Mouse (Mus musculus) limb, embryonic 10.5 days (tissue): ENCODE measurements at regions not wholly inside any gene's neighbourhood (a gene's known extent, or its start where the extent isn't known, plus 50 kb on each side); places are given as distances from the start of the nearest gene placed in this dataset.

Experiments used
- DNase-seq: peaks from one replicate; pipeline ENCODE4 v3.0.0-alpha.2; 2017; ENCODE audit warnings: low spot score
- H3K27ac ChIP-seq: fragments of 300-500 bp; sonication (generic); 2 replicates; pipeline ENCODE4 v1.5.1; 2016; ENCODE audit warnings: mild to moderate bottlenecking
- H3K27me3 ChIP-seq: fragments of 300-500 bp; sonication (generic); 2 replicates; pipeline ENCODE4 v1.6.1; 2016; ENCODE audit warnings: low read depth, mild to moderate bottlenecking; ENCODE audit not compliant: poor library complexity, severe bottlenecking
- H3K36me3 ChIP-seq: fragments of 300-500 bp; sonication (generic); 2 replicates; pipeline ENCODE4 v1.6.1; 2016; ENCODE audit warnings: mild to moderate bottlenecking, moderate library complexity
- H3K4me1 ChIP-seq: fragments of 300-500 bp; sonication (generic); 2 replicates; pipeline ENCODE4 v1.6.1; 2016
- H3K4me3 ChIP-seq: fragments of 300-500 bp; sonication (generic); 2 replicates; pipeline ENCODE4 v1.5.1; 2016; ENCODE audit warnings: mild to moderate bottlenecking, moderate library complexity
- H3K9me3 ChIP-seq: fragments of 300-500 bp; sonication (generic); replicated peaks from 2 replicates; pipeline ENCODE4 v1.6.1; 2016; ENCODE audit warnings: mild to moderate bottlenecking
- WGBS: fragments of 180-500 bp; shearing (Covaris S2); methylation state at CpG from one replicate; pipeline ENCODE4 v1.1.7; 2016; 5-methylcytosine and 5-hydroxymethylcytosine counted together

DNA sequence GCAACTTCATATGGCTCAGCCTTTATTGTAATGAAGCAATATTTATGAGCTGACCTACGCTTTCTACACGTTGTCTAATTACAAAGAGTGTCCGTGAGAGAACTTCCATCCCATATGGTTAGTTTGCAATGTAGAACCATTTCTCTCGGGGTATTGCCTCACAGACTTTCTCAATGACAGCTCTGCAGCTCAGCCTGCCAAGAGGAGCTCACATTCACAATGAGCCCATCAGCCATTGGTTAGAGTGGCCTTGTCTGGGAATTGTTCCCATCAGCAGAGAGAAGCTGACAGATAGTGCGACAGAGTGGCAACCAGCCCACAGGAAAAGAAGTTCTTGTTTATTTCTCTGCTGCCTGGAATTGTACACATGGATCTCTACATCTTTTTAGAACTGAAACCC is 409.7 kb downstream of the Zfp704 start:
- Histone ChIP-seq H3K4me3 (no peak overlapping the region), H3K27ac (no peak overlapping the region), H3K27me3 (no peaks in the 10 kb centered on the region), H3K9me3 (no peaks in the 10 kb centered on the region), H3K36me3 (no peaks in the 10 kb centered on the region), H3K4me1 (peaks cover 4% of the 10 kb centered on the region; the same call in 1 of the 2 replicates)
- 90% methylated on average over 5 of the region's 5 CpGs for WGBS
- DNase-seq: no peak

DNA sequence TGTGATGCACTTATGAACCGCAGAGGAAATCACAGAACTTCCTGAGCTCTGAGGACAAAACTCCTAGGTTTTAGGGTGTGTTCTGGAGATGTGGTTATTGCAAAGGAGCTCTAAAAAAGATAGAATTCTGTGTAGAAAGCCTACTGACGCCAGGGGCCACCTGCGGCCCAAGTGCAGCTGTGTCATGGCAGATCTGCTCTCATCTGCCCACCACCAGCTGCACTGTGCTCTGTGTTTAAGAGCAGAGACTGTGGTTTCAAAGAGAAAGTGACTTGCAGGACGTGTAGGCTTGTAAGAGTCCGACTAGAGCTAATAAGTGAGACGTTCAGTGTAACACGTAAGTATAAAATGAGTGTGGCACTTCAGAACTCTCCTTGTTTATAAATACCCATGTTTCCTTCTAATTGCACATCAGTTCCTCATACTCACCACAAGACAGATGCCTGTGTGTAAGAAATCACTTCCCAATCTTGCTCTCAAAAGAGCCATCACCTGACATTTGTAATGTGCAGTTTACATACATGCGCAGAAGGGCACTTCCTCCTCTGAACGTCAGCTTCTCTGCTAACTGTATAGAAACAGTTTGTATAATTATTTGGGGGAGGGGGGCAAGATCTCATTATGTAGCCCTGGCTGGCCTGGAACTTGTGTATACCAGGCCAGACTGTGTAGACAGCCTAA is 411.1 kb downstream of the Zfp704 start:
- Histone ChIP-seq H3K27ac (no peak overlapping the region), H3K27me3 (no peaks in the 10 kb centered on the region), H3K4me1 (peaks cover 4% of the 10 kb centered on the region; the same call in 1 of the 2 replicates), H3K36me3 (no peaks in the 10 kb centered on the region), H3K4me3 (no peak overlapping the region), H3K9me3 (no peaks in the 10 kb centered on the region)
- DNase-seq: no peak
- 86% methylated on average over 9 of the region's 9 CpGs for WGBS

DNA sequence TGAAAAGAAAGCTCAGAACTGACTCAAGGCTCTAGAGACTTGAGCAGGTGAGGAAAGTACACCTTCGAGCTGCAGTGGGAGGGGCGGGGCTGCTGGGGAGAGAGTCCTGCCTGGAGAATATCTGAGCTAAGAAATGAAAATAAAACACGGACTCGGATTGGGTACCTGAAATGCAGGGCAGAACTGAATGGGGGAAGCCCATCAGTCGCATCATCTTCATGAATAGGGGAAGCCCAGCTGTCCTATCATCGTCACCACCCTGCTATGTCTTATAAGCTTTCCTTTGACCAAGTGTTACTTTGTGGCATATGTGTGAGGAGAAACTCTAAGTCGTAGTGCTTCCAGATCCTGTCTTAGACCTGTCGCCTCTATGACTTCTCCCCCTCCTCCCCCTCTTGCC is 414.1 kb downstream of the Zfp704 start:
- Histone ChIP-seq H3K4me3 (no peak overlapping the region), H3K27me3 (no peaks in the 10 kb centered on the region), H3K4me1 (peaks cover 4% of the 10 kb centered on the region; the same call in 1 of the 2 replicates), H3K36me3 (no peaks in the 10 kb centered on the region), H3K27ac (no peak overlapping the region), H3K9me3 (no peaks in the 10 kb centered on the region)
- WGBS: 75% methylated on average over 8 of the region's 8 CpGs
- no peak for DNase-seq

DNA sequence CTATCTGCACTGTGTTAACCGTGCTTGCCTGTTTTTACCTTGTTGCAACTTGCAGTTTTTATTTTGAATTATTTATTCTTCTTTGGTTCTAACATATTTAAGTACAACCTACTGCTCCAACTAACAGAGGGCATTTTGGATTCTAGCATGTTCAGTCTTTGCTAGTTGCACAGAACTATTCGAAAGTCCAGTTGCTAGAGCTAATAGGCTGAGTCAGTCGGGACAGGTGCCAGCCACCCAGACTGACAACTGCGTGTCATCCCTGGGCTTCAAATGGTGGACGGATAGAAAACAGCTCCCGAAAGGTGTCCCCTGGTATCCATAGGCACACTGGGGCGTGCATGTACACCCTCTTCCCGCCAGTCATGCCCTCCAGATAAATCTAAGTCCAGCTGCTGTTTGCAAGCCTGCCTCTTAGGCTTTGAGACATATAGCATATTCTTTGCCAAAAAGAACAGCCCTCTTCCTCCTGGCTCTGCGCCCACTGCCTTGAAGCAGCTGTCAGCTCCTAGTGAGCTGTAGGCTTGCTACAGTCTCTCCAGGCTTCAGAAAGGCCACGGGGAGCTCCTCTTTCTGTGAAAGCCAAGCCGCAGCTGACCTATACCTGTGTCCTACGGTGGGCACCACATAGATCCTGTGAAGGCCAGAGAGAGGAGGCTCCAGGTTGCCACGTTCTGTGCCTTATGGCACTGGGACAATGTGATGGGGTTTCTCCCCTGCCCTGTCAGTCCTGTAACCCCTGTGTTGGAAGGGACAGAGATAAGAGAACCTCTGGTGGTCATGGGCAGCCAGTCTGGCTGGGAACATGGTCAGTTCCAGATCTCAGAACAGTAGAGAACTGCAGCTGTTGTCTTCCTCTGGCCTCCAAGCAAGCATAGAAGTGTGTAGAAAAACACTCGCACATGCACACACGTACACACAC is 420.3 kb downstream of the Zfp704 start:
- no peaks in the 10 kb centered on the region for H3K4me1 ChIP-seq
- 92% methylated on average over 15 of the region's 15 CpGs for WGBS
- H3K4me3 ChIP-seq: no peak overlapping the region
- H3K9me3 ChIP-seq: no peaks in the 10 kb centered on the region
- H3K27me3 ChIP-seq: no peaks in the 10 kb centered on the region
- H3K27ac ChIP-seq: no peak overlapping the region
- no peak for DNase-seq
- no peaks in the 10 kb centered on the region for H3K36me3 ChIP-seq

DNA sequence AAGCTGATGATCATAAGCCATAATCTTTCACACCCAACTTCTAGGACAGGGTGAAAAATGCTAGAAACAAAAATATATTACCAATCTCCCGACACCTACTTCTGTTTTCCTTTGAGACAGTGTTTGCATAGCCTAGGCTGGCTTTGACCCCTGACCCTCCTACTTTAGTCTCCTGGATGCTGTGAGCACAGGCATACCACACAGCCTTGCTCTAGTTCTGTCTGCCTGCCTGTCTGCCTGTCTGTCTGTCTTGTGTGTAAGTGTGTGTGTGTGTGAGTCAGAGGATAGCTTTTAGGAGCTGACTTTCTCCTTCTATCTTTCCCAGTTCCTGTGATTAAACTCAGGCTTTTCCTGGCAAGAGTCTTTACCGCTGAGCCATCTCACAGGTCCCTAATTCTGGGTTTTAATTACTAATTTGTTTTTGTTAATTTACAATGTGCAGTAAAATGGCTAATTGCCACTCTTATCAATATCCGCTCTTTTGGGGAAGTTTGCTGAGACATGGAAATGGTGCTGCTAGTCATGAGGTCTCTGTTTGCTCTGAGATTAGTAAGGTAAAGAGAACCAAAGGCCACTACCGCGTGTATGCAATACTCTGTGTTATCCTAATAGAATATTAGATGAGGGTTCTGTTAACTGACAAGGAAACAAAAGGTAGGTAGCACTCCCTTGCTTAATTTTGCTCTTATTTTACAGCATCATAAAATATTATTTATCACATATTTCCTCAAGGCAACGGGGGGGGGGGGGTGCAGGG is 423.3 kb downstream of the Zfp704 start:
- Histone ChIP-seq H3K36me3 (no peaks in the 10 kb centered on the region), H3K27ac (no peak overlapping the region), H3K9me3 (no peaks in the 10 kb centered on the region), H3K4me1 (no peaks in the 10 kb centered on the region), H3K27me3 (no peaks in the 10 kb centered on the region), H3K4me3 (no peak overlapping the region)
- WGBS: 89% methylated on average over 6 of the region's 6 CpGs
- DNase-seq: no peak

DNA sequence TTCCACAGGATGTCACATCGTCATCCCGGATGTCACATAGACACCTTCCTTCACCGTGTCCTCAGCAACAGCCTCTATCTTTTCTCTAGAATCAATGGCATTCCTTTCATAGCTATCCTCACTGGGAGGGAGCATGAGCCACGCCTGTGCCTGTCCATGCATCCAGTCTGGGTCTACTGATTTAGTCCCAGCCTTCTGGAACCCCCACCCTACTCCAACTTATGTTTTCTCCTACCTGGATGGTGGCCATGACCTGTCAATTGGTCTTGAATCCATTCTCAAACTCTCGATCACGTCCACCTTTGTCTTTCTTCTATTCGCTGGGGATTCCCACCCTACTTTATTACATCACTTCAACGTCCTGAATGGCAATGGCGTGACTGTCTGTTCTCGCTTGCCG is 428.3 kb downstream of the Zfp704 start:
- WGBS: 91% methylated on average over 11 of the region's 11 CpGs
- no peak for DNase-seq
- Histone ChIP-seq H3K4me3 (no peak overlapping the region), H3K9me3 (no peaks in the 10 kb centered on the region), H3K27ac (no peak overlapping the region), H3K27me3 (no peaks in the 10 kb centered on the region), H3K36me3 (no peaks in the 10 kb centered on the region), H3K4me1 (peaks cover 14% of the 10 kb centered on the region)

DNA sequence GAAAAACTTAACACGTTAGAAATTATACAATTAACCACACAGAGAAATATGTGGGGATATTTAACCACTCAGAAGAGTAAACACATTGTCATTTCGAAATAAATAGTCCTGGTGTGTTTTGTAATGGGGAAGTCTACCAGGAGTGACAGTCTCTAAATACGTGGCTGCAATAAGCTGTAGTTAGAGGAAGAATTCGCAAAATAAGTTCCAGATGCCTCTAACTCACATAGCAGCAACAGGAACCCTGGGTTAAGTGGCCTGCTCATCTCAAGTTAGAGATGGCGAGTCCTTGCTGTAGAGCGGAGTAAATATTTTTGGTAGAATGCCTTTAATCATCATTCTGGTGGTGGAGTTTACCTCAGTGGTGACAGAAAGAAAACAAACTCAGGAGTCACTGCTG is 430.2 kb downstream of the Zfp704 start:
- Histone ChIP-seq H3K27me3 (no peaks in the 10 kb centered on the region), H3K4me1 (peaks cover 14% of the 10 kb centered on the region), H3K4me3 (no peak overlapping the region), H3K27ac (no peak overlapping the region), H3K36me3 (no peaks in the 10 kb centered on the region), H3K9me3 (no peaks in the 10 kb centered on the region)
- DNase-seq: no peak
- whole genome bisulfite sequencing: 52% methylated on average over 6 of the region's 6 CpGs

DNA sequence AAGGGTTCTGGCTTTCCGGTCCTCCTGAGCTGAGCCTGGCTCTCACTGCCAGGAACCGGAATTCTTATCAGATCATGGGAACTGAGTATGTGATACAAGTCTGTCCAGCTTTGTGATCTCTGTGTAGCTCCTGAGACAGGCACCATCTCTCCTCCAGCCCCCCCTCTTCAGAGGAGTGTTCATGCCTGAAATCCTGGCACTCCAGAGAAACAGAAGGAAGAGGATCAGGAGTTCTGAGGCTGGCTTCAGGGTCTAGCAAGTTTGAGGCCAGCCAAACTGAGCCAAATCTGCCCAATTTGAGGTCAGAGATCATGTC is 435.4 kb downstream of the Zfp704 start:
- no peak overlapping the region for H3K4me3 ChIP-seq
- no peaks in the 10 kb centered on the region for H3K9me3 ChIP-seq
- WGBS: 79% methylated on average over 2 of the region's 2 CpGs
- H3K27ac ChIP-seq: no peak overlapping the region
- peaks cover 10% of the 10 kb centered on the region for H3K4me1 ChIP-seq
- DNase-seq: no peak
- H3K27me3 ChIP-seq: no peaks in the 10 kb centered on the region
- no peaks in the 10 kb centered on the region for H3K36me3 ChIP-seq

DNA sequence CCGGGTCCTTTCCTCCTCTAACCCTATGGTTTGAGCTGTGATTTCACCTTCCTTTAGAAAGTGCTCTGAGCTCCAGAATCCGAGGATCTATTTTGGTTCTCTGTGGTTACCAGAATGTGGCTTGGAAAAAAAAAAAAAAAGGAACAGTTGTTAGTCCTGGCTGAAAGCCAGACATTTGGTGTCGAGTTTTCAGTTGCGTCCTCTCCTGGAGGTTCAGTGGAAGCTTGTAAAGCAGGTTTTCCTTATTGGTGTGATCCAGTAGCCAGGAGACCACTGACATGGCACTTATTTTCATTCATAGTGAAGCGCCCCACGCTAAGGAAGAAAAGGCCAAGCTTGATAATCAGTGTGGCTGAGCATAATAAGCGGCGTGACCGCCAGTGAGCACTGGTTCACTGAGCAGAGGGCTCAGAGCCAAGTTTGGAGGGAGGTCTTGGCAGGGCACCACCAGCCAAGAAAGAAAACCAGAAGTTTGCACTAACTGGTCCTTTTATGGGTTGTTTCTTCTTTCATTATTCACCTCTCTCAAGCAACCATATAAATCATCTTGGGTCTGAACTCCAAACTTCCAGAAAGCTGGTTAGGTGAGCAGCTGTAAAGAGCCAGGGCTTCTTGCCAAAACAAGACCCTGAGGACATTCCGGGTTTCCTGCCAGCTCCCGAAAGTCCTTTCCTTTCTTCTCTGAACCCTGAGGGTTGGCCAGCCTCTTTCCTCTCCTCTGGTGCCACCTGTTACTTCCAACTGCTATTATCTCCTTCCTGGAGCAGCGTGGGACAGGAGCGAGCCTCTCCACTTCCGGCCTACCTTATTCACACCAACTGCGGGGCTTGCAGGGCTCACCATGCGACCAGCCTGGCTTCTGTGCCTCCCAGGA is 436.0 kb downstream of the Zfp704 start:
- Histone ChIP-seq H3K4me3 (no peak overlapping the region), H3K27me3 (no peaks in the 10 kb centered on the region), H3K9me3 (no peaks in the 10 kb centered on the region), H3K27ac (no peak overlapping the region), H3K36me3 (no peaks in the 10 kb centered on the region), H3K4me1 (peaks cover 4% of the 10 kb centered on the region)
- 82% methylated on average over 16 of the region's 16 CpGs for WGBS
- DNase-seq: no peak

DNA sequence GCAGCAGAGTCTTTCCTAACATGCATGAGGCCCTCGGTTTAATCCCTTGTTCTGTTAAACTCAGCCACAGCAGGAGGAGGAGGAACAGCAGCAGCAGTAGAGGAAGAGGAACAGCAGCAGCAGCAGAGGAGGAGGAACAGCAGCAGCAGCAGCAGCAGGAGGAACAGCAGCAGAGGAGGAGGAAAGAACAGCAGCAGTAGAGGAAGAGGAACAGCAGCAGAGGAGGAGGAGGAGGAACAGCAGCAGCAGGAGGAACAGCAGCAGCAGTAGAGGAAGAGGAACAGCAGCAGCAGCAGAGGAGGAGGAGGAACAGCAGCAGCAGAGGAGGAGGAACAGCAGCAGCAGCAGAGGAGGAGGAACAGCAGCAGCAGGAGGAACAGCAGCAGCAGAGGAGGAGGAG is 437.9 kb downstream of the Zfp704 start:
- peaks cover 3% of the 10 kb centered on the region; the same call in 1 of the 2 replicates for H3K4me1 ChIP-seq
- H3K27ac ChIP-seq: no peak overlapping the region
- H3K9me3 ChIP-seq: no peaks in the 10 kb centered on the region
- no peaks in the 10 kb centered on the region for H3K27me3 ChIP-seq
- WGBS: 48% methylated on average over 1 of the region's 1 CpGs
- H3K4me3 ChIP-seq: no peak overlapping the region
- DNase-seq: no peak
- no peaks in the 10 kb centered on the region for H3K36me3 ChIP-seq

DNA sequence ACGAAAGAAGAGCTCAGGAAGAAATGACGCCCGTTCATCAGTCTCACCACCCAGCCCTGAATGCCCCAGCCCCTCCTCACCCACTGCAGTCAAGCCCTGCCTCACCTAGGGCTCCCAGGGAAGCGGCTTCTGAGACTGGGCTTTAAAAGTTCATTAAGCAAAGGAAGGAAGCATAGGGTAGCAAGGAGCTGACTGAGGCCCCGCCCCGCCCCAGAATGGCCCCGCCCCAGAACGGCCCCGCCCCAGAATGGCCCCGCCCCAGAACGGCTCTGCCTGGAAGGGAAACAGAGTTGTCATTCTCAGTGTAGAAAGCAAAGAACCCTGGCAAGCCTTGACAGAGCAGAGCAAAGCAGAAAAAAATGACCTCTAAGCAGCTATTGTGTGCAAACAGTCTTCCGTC is 440.9 kb downstream of the Zfp704 start:
- H3K36me3 ChIP-seq: no peaks in the 10 kb centered on the region
- H3K27ac ChIP-seq: no peak overlapping the region
- H3K4me1 ChIP-seq: no peaks in the 10 kb centered on the region; the same call in 1 of the 2 replicates
- no peaks in the 10 kb centered on the region for H3K9me3 ChIP-seq
- DNase-seq: no peak
- no peaks in the 10 kb centered on the region for H3K27me3 ChIP-seq
- WGBS: 71% methylated on average over 12 of the region's 12 CpGs
- H3K4me3 ChIP-seq: no peak overlapping the region

DNA sequence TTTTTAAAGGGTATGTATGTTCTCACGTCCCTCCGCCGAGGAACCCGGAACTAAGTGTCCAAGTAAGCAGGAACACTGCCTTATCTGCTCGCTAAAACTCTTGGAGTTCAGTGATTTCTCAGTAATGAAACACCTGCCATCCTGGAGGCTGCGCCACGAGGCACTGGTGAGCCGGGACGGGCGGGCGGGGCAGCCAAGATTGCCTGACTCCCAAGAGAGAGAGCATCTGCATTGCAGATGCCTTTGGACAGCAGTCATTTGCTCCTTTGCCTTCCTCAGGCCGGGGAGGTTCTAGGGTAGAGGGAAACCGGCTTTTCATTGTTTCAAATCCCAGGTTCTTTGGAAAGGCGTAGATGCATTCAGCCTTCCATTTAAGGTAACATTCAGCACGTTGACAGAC is 450.8 kb downstream of the Zfp704 start:
- no peak for DNase-seq

More for the DNA sequence above, 450.8 kb downstream of the Zfp704 start:
- Histone ChIP-seq H3K27ac (no peak overlapping the region), H3K36me3 (no peaks in the 10 kb centered on the region), H3K4me1 (no peaks in the 10 kb centered on the region; the same call in 1 of the 2 replicates), H3K27me3 (no peaks in the 10 kb centered on the region), H3K4me3 (no peak overlapping the region), H3K9me3 (no peaks in the 10 kb centered on the region)
- WGBS: 30% methylated on average over 15 of the region's 15 CpGs
